Mouse (Mus musculus) small intestine, adult 2 months (tissue): Measurements from ENCODE around the gene Gas2.

Source experiments
- CTCF ChIP-seq: fragments of 200-500 bp; IDR thresholded peaks from 2 replicates; pipeline ENCODE4 v1.5.1; 2012; ENCODE audit warnings: low read depth, mild to moderate bottlenecking, control low read depth, inconsistent platforms, low read length, moderate library complexity, mixed read lengths; ENCODE audit not compliant: insufficient replicate concordance, insufficient read length; ENCODE audit errors: extremely low read depth
- POLR2A ChIP-seq: fragments of 200-500 bp; IDR thresholded peaks from 2 replicates; pipeline ENCODE4 v1.6.1; 2012; ENCODE audit warnings: low read depth, mild to moderate bottlenecking, control low read depth, inconsistent platforms, low read length, moderate library complexity

- TF ChIP-seq CTCF (no peak), POLR2A (no peak)
Observed at GRCm38 (mm10) chr7:51894133-51894801, 32.5 kb downstream of the Gas2 start.
